Mouse (Mus musculus): ENCODE measurements around the gene Rab3c.

Rab3c gene

GRCm38 (mm10) chr13:110018941-110019743 is 261.7 kb downstream of the Rab3c start:
- peak; percentile 44 for DNase-seq (ENCODE audit: low spot score)

- DNase-seq (ENCODE audit: low spot score), result peak; percentile 92
Observed at GRCm38 (mm10) chr13:110018431-110018901, 262.3 kb downstream of the Rab3c start.

DNA sequence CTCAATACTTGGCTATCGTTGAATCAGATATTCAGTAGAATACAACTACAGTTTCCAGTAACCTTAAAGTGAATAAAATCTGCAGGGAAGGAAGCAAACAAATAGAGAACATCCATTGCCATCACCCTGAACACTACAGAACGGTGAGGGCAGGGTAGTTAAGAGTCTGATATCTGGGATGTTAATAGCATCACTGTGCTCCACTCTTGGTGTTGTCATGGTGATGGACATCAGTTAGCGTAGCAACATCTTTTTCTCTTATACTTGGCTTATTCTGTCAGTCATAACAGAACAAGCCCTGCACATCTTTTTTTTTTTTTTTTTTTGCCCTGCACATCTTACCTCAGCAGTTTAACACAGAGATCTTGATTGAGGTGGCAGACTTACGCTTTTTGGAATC is 268.8 kb downstream of the Rab3c start:
- DNase-seq (ENCODE audit: low spot score), result no peak

- no peak for DNase-seq (ENCODE audit: low spot score)
Observed at GRCm38 (mm10) chr13:110010876-110011275, 269.9 kb downstream of the Rab3c start.

GRCm38 (mm10) chr13:110008539-110008938 is 272.3 kb downstream of the Rab3c start:
- no peak for DNase-seq (ENCODE audit: low spot score)

- DNase-seq (ENCODE audit: low spot score), result no peak
Observed at GRCm38 (mm10) chr13:110006106-110006781, 274.6 kb downstream of the Rab3c start.

All from MN1 (cell line).